Mouse (Mus musculus) kidney, adult 18-20 months (tissue): ENCODE measurements around the gene Tmem223.

Experiments used
- DNase-seq: peaks from one replicate; pipeline ENCODE4 v3.0.0; 2021

The Tmem223 gene

GRCm38 (mm10) chr19:8747368-8747767, 23.4 kb upstream of the Tmem223 start:
- DNase-seq = no peak

- DNase-seq = no peak
Observed at GRCm38 (mm10) chr19:8755652-8756051, 15.1 kb upstream of the Tmem223 start.

- peak; percentile 94 for DNase-seq
Observed at GRCm38 (mm10) chr19:8756635-8757387, 14.0 kb upstream of the Tmem223 start, which contains the start of gene Nxf1. Nxf1 (plus strand) TSS chr19:8757073.

GRCm38 (mm10) chr19:8757471-8757998, 13.3 kb upstream of the Tmem223 start:
- no peak for DNase-seq

GRCm38 (mm10) chr19:8758899-8759298, 11.9 kb upstream of the Tmem223 start:
- no peak for DNase-seq

- no peak for DNase-seq
Observed at GRCm38 (mm10) chr19:8760757-8761156, 10.0 kb upstream of the Tmem223 start.

- DNase-seq = no peak
Observed at GRCm38 (mm10) chr19:8763276-8763675, 7.5 kb upstream of the Tmem223 start.

- DNase-seq = no peak
Observed at GRCm38 (mm10) chr19:8765562-8765961, 5.2 kb upstream of the Tmem223 start.

GRCm38 (mm10) chr19:8772996-8773395, 2.2 kb downstream of the Tmem223 start:
- DNase-seq = no peak

GRCm38 (mm10) chr19:8773409-8773808, 2.6 kb downstream of the Tmem223 start:
- no peak for DNase-seq

- peak; percentile 98 for DNase-seq
Observed at GRCm38 (mm10) chr19:8774086-8774835, 3.5 kb downstream of the Tmem223 start, which contains the start of gene Tmem179b. Tmem179b (minus strand) TSS chr19:8774467.

GRCm38 (mm10) chr19:8774951-8775421, 4.2 kb downstream of the Tmem223 start:
- no peak for DNase-seq

- peak; percentile 92 for DNase-seq
Observed at GRCm38 (mm10) chr19:8786008-8786781, 15.4 kb downstream of the Tmem223 start, which contains the start of gene Taf6l. Taf6l (minus strand) TSS chr19:8786417.

GRCm38 (mm10) chr19:8788521-8788920, 17.7 kb downstream of the Tmem223 start:
- no peak for DNase-seq

GRCm38 (mm10) chr19:8789171-8789570, 18.4 kb downstream of the Tmem223 start:
- DNase-seq = no peak

GRCm38 (mm10) chr19:8790171-8790570, 19.4 kb downstream of the Tmem223 start:
- no peak for DNase-seq

- DNase-seq = peak; percentile 90
Observed at GRCm38 (mm10) chr19:8798264-8798946, 27.6 kb downstream of the Tmem223 start, which contains the start of gene Polr2g. Polr2g (minus strand) TSS chr19:8798577.

GRCm38 (mm10) chr19:8798947-8799315, 28.1 kb downstream of the Tmem223 start:
- no peak for DNase-seq

GRCm38 (mm10) chr19:8802130-8802821, 31.5 kb downstream of the Tmem223 start, which contains the start of gene Zbtb3:
Zbtb3 (plus strand) TSS chr19:8802555.
- peak; percentile 93 for DNase-seq

- DNase-seq = no peak
Observed at GRCm38 (mm10) chr19:8803204-8803780, 32.5 kb downstream of the Tmem223 start.
